Mouse (Mus musculus): ENCODE data around the gene Dnajb6. TPM values are rescaled to one million over a fixed set of nuclear protein-coding genes. Genes with fewer than 3 reads are reported as not detected.

Dnajb6 gene
- polyA plus RNA-seq, 1 experiment from 2014 or later, result 340 TPM

DNA sequence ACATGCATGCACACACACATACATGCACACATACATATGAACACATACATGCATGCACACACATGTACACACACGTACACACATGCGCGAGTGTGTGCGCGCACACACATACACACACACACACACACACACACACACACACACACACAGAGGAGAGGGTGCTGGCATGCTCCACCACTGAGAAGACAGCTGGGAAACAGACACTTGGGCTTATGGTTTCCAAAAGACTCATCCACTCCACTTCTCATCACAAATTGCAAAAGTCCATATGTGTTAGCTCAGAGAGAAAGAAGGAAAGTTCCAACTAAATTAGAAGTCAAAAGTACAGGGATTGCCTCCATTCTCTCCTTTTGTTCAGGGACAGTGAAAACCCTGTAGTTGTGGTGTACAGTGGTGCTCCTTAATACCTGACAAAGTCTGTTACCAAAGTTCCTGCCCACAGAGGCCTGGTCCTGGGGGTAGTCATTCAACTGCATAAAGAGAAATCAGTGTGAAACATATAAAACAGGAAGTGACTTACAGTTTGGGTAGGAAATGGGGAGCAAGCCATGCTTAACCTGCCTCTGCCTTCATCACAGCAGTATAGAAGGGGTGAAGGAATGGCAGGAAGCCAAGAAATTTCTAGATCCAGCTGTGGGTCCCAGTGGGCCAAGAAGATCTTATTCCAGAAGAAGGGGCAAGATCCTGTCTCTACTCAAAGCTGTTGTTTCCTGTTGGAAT is 81.2 kb downstream of the Dnajb6 start:
- WGBS, result 94% methylated on average over 5 of the region's 5 CpGs
- ATAC-seq (replicated peaks), result no peak
- no peaks in the 10 kb centered on the region for H3K27me3 ChIP-seq
- H3K4me2 ChIP-seq (replicated peaks), result no peak overlapping the region
- H3K36me3 ChIP-seq, result no peaks in the 10 kb centered on the region
- no peaks in the 10 kb centered on the region for H3K4me1 ChIP-seq
- H3K27ac ChIP-seq (replicated peaks), result 0 out of 2 replicates have a peak overlapping the region, but pooled peaks have one; percentile 8
- no peak overlapping the region for H3K4me3 ChIP-seq
- no peaks in the 10 kb centered on the region for H3K9me3 ChIP-seq
- no peak overlapping the region for H3K9ac ChIP-seq (replicated peaks)

DNA sequence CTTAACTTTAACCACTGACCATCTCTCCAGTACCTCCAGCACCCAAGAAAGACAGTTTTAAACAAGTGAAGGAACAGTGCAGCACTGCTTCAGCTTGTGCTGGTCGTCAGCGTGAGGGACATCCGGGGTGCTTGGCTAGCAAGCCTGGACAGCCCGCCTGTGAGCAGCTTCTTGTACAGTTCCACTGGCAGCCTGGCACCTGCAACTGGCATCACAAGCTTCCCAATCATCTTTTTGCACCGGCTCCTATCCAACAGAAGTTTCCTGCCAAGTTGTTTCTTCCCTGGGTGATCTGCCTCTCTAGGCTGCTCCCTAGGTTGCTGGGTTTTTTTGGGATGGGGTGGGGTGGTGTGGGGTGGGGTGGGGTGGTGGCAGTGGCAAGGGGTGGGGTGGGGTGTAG is 81.9 kb downstream of the Dnajb6 start:
- Histone ChIP-seq H3K4me1 (no peaks in the 10 kb centered on the region), H3K4me3 (no peak overlapping the region), H3K36me3 (no peaks in the 10 kb centered on the region), H3K9ac (replicated peaks) (no peak overlapping the region), H3K27ac (replicated peaks) (no peak overlapping the region), H3K9me3 (no peaks in the 10 kb centered on the region), H3K27me3 (no peaks in the 10 kb centered on the region), H3K4me2 (replicated peaks) (no peak overlapping the region)
- 83% methylated on average over 5 of the region's 5 CpGs for WGBS
- ATAC-seq (replicated peaks), result no peak; the same call in 1 of the 2 replicates

GRCm38 (mm10) chr5:29818287-29818686 is 82.8 kb downstream of the Dnajb6 start:
- ATAC-seq (replicated peaks), result no peak
- H3K27me3 ChIP-seq, result no peaks in the 10 kb centered on the region
- H3K36me3 ChIP-seq, result no peaks in the 10 kb centered on the region
- H3K4me1 ChIP-seq, result no peaks in the 10 kb centered on the region
- H3K27ac ChIP-seq (replicated peaks), result no peak overlapping the region
- no peak overlapping the region for H3K4me2 ChIP-seq (replicated peaks)
- H3K9me3 ChIP-seq, result no peaks in the 10 kb centered on the region
- no peak overlapping the region for H3K9ac ChIP-seq (replicated peaks)
- 69% methylated on average over 4 of the region's 4 CpGs for WGBS
- no peak overlapping the region for H3K4me3 ChIP-seq

DNA sequence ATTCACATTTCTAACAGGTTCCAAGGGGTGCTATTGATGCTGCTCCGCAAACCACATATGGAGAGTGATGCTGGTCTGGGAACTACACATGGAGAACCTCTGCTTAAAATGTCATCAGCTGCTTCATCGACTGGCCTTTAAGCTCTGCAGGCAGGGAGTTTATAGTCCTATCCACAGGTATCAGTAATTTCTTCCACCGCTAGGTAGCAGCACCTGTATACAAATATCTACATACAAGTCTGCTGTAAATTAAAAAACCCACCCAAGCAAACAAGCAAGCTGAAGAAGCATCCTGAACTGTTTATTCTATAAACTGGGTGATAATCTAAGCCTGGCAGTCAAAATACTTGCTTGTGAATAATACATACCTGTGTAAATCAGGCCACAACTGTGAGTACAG is 89.3 kb downstream of the Dnajb6 start:
- no peaks in the 10 kb centered on the region for H3K4me1 ChIP-seq

DNA sequence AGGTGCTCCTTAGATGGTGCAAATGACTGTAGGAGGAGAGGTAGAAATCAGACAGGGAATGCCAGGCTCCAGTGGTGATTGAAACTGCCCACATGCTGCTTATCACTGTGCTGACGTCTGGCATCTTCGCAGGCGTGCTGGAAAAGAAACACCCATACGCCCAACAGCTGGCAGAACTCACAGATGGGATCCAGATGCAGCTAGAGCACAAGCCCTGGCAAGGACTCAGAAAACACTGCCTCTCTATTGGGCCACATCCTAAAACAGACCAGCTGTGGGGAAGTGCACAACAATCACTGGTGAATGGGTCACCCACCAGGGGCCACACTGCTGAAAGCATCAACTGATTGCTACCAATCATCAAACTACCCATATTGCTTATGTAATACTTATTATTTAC is 91.3 kb downstream of the Dnajb6 start:
- no peak for ATAC-seq (replicated peaks)
- H3K27me3 ChIP-seq, result no peaks in the 10 kb centered on the region
- H3K4me1 ChIP-seq, result no peaks in the 10 kb centered on the region
- H3K36me3 ChIP-seq, result no peaks in the 10 kb centered on the region
- 81% methylated on average over 4 of the region's 4 CpGs for WGBS
- H3K27ac ChIP-seq (replicated peaks), result no peak overlapping the region
- H3K9ac ChIP-seq (replicated peaks), result no peak overlapping the region
- H3K9me3 ChIP-seq, result no peaks in the 10 kb centered on the region
- no peak overlapping the region for H3K4me2 ChIP-seq (replicated peaks)
- no peak overlapping the region for H3K4me3 ChIP-seq

More for the DNA sequence above, 89.3 kb downstream of the Dnajb6 start:
- Histone ChIP-seq H3K27ac (replicated peaks) (no peak overlapping the region), H3K9ac (replicated peaks) (no peak overlapping the region), H3K36me3 (no peaks in the 10 kb centered on the region), H3K9me3 (no peaks in the 10 kb centered on the region), H3K4me3 (no peak overlapping the region), H3K4me2 (replicated peaks) (no peak overlapping the region), H3K27me3 (no peaks in the 10 kb centered on the region)
- ATAC-seq (replicated peaks), result no peak
- 41% methylated on average over 3 of the region's 3 CpGs for WGBS

- H3K9ac ChIP-seq (replicated peaks), result no peak overlapping the region
- no peak overlapping the region for H3K4me3 ChIP-seq
- H3K27ac ChIP-seq (replicated peaks), result no peak overlapping the region
- no peaks in the 10 kb centered on the region for H3K36me3 ChIP-seq
- no peaks in the 10 kb centered on the region for H3K9me3 ChIP-seq
- H3K27me3 ChIP-seq, result no peaks in the 10 kb centered on the region
- no peak overlapping the region for H3K4me2 ChIP-seq (replicated peaks)
- ATAC-seq (replicated peaks), result no peak
- WGBS, result 62% methylated on average over 3 of the region's 3 CpGs
- H3K4me1 ChIP-seq, result no peaks in the 10 kb centered on the region
These were observed 107.1 kb downstream of the Dnajb6 start for GRCm38 (mm10) chr5:29842444-29843166.

DNA sequence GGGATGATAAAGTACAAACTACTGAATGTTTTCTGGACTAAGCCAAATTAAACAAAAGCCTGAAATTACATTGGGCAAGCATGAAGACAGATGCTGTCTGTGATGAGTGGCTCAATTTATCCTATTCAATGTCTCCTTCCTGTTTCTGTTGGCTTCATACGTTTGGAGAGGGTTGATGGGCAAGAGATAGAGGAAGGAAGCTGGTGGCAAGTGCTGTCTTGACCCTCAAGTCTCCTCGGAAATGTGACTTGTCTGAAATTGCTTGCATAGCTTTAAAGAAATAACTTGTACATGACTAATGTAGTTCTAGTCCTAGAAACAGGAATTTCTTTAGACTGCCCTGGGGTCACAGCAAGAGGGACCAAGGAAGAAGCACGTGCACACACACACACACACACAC is 109.5 kb downstream of the Dnajb6 start:
- WGBS, result 81% methylated on average over 3 of the region's 3 CpGs

DNA sequence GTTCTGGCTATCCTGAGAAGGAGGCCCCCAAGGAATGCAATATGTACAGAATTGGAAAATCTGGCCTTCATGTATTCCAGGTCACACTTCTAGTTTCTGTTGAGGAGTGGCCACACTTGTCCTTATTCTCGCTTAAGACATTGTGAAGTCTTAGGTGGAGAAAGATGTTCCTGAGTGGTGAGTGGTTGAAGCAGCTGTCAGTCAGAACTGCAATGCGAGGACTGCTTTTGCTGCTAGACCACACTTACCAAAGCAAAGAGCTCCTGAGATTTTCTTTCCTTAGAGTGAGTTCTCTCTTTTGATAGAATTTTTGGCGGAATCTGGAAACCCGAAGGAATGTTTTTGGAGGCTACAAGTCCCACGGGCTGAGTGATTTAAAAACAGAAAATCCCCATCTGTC is 112.0 kb downstream of the Dnajb6 start:
- no peak for ATAC-seq (replicated peaks)
- Histone ChIP-seq H3K4me3 (no peak overlapping the region), H3K4me2 (replicated peaks) (no peak overlapping the region), H3K27me3 (no peaks in the 10 kb centered on the region), H3K9me3 (no peaks in the 10 kb centered on the region), H3K36me3 (no peaks in the 10 kb centered on the region), H3K27ac (replicated peaks) (no peak overlapping the region), H3K4me1 (no peaks in the 10 kb centered on the region), H3K9ac (replicated peaks) (no peak overlapping the region)
- 83% methylated on average over 5 of the region's 5 CpGs for WGBS

More for the DNA sequence above, 109.5 kb downstream of the Dnajb6 start:
- ATAC-seq (replicated peaks), result no peak
- Histone ChIP-seq H3K27ac (replicated peaks) (no peak overlapping the region), H3K4me2 (replicated peaks) (no peak overlapping the region), H3K9ac (replicated peaks) (no peak overlapping the region), H3K27me3 (no peaks in the 10 kb centered on the region), H3K36me3 (no peaks in the 10 kb centered on the region), H3K4me3 (no peak overlapping the region), H3K4me1 (no peaks in the 10 kb centered on the region), H3K9me3 (no peaks in the 10 kb centered on the region)

GRCm38 (mm10) chr5:29848091-29848490 is 112.6 kb downstream of the Dnajb6 start:
- WGBS, result 93% methylated on average over 2 of the region's 2 CpGs
- Histone ChIP-seq H3K9me3 (no peaks in the 10 kb centered on the region), H3K4me3 (no peak overlapping the region), H3K4me1 (no peaks in the 10 kb centered on the region), H3K36me3 (no peaks in the 10 kb centered on the region), H3K27me3 (no peaks in the 10 kb centered on the region), H3K27ac (replicated peaks) (no peak overlapping the region), H3K9ac (replicated peaks) (no peak overlapping the region), H3K4me2 (replicated peaks) (no peak overlapping the region)
- ATAC-seq (replicated peaks), result no peak

GRCm38 (mm10) chr5:29852376-29852775 is 116.9 kb downstream of the Dnajb6 start:
- no peaks in the 10 kb centered on the region for H3K27me3 ChIP-seq
- H3K36me3 ChIP-seq, result no peaks in the 10 kb centered on the region
- no peak overlapping the region for H3K4me2 ChIP-seq (replicated peaks)
- H3K4me1 ChIP-seq, result no peaks in the 10 kb centered on the region
- no peak for ATAC-seq (replicated peaks)
- H3K9me3 ChIP-seq, result no peaks in the 10 kb centered on the region
- 80% methylated on average over 8 of the region's 8 CpGs for WGBS
- H3K4me3 ChIP-seq, result no peak overlapping the region
- H3K9ac ChIP-seq (replicated peaks), result no peak overlapping the region
- no peak overlapping the region for H3K27ac ChIP-seq (replicated peaks)

DNA sequence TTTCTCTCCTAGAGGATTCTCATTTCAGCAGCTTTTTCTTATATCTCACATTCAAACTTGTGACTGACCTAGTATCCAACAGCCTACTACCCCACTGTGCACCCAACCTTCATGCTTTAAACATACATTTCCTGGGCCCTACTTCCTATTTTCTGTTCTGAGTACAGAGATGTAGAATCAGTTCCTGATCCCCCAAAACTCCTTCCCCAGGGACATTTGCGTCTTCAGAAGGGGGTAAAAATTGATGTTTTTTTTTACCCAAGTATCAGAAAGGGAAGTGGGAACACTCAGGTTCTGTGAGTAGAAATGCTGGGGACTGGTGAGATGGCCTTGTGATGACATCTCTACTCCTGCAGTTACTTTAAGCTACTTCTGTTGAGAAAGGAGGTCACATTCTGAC is 117.5 kb downstream of the Dnajb6 start:
- no peak for ATAC-seq (replicated peaks)
- 95% methylated on average over 1 of the region's 1 CpGs for WGBS
- no peaks in the 10 kb centered on the region for H3K27me3 ChIP-seq
- no peaks in the 10 kb centered on the region for H3K9me3 ChIP-seq
- no peak overlapping the region for H3K27ac ChIP-seq (replicated peaks)
- no peaks in the 10 kb centered on the region for H3K4me1 ChIP-seq
- no peak overlapping the region for H3K9ac ChIP-seq (replicated peaks)
- no peaks in the 10 kb centered on the region for H3K36me3 ChIP-seq
- no peak overlapping the region for H3K4me2 ChIP-seq (replicated peaks)
- H3K4me3 ChIP-seq, result no peak overlapping the region

DNA sequence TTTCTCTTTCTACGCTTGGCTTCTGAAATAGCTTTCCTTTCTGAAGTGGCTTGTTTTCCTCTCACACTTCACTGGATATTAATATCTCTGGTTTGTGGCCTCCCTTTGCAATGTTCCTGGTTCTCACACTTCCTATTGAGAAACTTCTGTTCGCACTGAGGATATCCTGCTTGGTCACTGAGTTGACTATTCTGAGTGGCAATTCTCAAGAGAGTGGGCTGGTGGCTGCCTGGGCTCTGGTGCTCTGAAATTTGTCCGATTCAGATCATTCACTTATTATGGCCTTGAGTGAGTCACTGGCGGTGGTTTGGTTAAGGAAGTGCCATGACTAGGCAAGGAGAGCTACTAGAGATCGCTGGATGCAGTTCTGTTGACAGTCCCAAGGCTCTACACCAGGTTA is 118.9 kb downstream of the Dnajb6 start:
- H3K36me3 ChIP-seq, result no peaks in the 10 kb centered on the region
- no peak for ATAC-seq (replicated peaks)

More for the DNA sequence above, 118.9 kb downstream of the Dnajb6 start:
- Histone ChIP-seq H3K4me2 (replicated peaks) (no peak overlapping the region), H3K4me3 (no peak overlapping the region), H3K9ac (replicated peaks) (no peak overlapping the region), H3K27ac (replicated peaks) (no peak overlapping the region), H3K4me1 (no peaks in the 10 kb centered on the region), H3K9me3 (no peaks in the 10 kb centered on the region), H3K27me3 (no peaks in the 10 kb centered on the region)
- 85% methylated on average over 5 of the region's 5 CpGs for WGBS
